Mouse (Mus musculus): ENCODE data around the gene Rpl23a. TPM values are rescaled to one million over a fixed set of nuclear protein-coding genes. Genes with fewer than 3 reads are reported as not detected.

The Rpl23a gene
- polyA plus RNA-seq, 1 experiment from 2014 or later = 930 TPM

DNA sequence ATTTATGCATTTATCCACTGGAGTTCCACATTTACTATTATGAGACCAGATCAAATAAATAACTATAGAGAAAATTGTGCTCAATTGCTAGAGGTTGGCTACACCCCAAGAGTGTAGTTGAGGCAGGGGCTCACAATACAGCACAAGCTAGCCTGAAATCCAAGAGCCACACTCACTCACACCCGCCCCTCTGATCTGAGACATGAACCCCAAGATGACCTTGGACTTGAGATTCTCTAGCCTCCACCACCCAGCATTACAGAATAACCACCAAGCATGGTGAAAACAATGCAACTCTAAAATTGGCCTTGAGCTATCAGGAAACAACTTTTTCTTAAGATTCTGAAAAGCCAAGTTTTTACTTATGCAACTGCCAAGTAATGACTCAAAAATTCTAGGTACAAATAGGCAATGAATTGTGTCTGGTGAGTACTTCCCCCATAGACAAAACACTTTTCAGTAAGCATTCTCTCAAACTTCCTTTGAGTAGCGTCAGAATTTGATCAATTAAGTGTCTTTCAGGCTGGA is 1.5 kb downstream of the Rpl23a start:
- Histone ChIP-seq H3K4me2 (peak overlapping the region; percentile 69), H3K9ac (peak overlapping the region; percentile 90), H3K9me3 (no peaks in the 10 kb centered on the region), H3K27ac (replicated peaks) (no peak overlapping the region), H3K27me3 (no peaks in the 10 kb centered on the region), H3K4me1 (replicated peaks) (peaks cover 60% of the 10 kb centered on the region), H3K4me3 (peak overlapping the region; percentile 75), H3K36me3 (peaks cover 28% of the 10 kb centered on the region)
- no peak for ATAC-seq (ENCODE audit: low read depth)
- WGBS = 43% methylated on average over 2 of the region's 2 CpGs

DNA sequence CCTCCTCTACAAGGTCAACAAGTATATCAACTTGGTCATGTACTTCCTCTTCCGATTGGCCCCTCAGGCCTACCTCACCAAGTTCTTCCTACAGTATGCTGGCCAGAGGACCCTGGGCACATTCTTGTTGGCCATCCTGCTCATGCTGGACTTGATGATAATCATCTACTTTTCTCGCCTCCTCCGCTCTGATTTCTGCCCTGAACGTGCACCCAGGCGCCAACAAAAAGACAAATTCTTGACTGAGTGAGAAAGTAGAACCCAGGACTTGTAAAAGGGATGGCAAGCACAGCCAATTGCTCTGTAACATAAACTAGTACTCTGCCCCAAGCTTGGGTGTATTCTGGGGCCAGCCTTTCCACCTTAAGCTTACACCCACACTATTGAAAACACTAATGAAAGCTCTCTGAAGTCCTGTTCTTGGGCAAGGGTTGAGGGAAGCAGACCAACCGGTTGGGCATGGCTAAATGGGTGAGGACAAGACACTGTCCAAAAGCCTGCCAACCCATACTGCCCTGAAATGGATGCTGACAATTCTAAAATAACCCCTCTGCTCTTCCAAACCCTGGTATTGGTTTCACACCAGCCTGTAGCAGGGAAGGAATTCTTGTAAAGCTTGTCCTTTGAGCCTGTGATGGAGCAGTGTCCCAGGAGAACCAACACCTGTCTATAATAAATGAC is 3.2 kb downstream of the Rpl23a start:
- ATAC-seq (ENCODE audit: low read depth) = no peak
- peak overlapping the region; percentile 78 for H3K4me2 ChIP-seq
- H3K4me3 ChIP-seq = peak overlapping the region; percentile 52; the same call in 1 of the 2 replicates
- no peaks in the 10 kb centered on the region for H3K27me3 ChIP-seq
- peaks cover 70% of the 10 kb centered on the region for H3K4me1 ChIP-seq (replicated peaks)
- no peaks in the 10 kb centered on the region for H3K9me3 ChIP-seq
- 0 out of 2 replicates have a peak overlapping the region, but pooled peaks have one; percentile 31 for H3K9ac ChIP-seq
- 83% methylated on average over 6 of the region's 6 CpGs for WGBS
- peaks cover 28% of the 10 kb centered on the region for H3K36me3 ChIP-seq
- H3K27ac ChIP-seq (replicated peaks) = no peak overlapping the region

DNA sequence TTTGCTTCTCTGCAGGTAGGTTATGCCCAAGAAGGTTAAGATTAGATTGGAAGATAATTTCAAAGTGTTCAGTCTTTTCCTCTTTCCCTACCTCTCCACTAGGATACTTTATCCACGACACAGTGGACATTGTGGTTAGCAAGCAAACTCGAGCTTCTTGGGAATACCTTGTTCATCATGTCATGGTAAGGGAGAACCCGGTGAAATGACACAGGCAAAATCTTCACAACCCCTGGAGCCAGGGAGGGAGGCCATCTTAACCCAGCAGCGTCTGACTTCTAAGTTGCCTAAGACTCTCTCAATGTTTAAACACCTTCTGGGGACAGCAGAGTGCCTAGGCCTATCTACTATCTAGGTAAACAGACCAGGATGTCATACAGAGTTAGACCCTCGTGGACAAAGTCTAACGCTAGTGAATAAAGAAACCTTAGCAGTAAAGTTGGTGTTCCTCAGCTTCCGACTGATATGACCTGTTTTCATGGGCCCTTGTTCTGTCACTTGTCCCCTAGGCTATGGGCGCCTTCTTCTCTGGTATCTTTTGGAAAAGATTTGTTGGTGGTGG is 3.9 kb downstream of the Rpl23a start:
- H3K9me3 ChIP-seq = no peaks in the 10 kb centered on the region
- WGBS = 28% methylated on average over 8 of the region's 8 CpGs
- peak overlapping the region; percentile 52 for H3K4me3 ChIP-seq
- no peaks in the 10 kb centered on the region for H3K27me3 ChIP-seq
- peak overlapping the region; percentile 87 for H3K27ac ChIP-seq (replicated peaks)
- peaks cover 28% of the 10 kb centered on the region for H3K36me3 ChIP-seq
- peak overlapping the region; percentile 79 for H3K9ac ChIP-seq
- peaks cover 70% of the 10 kb centered on the region for H3K4me1 ChIP-seq (replicated peaks)
- H3K4me2 ChIP-seq = peak overlapping the region; percentile 78
- no peak for ATAC-seq (ENCODE audit: low read depth)

DNA sequence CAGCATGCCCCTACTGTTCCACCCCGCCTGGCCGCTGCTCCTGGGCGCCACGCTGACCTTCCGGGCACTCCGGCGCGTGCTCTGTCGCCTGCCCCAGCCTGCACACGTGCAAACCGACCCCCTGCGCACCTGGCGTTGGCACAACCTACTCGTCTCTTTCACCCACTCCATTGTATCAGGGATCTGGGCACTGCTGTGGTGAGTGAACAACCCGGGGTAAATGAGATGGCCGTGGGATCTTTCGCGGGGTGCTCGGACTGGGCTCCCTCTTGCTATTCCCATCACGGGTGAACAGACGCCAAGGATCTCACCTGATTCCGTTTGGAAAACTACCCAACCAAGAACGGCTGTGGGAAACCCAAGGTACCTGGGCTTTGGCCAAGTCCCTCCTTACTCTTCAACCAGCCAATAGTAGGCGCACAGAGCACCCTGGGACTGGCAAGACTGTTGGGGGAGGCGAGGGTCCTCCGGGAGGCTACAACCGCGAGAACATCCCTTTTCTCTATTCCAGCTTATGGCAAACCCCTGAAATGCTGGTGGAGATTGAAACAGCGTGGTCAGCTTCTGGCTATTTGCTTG is 4.4 kb downstream of the Rpl23a start:
- peaks cover 66% of the 10 kb centered on the region for H3K4me1 ChIP-seq (replicated peaks)
- H3K4me2 ChIP-seq = peak overlapping the region; percentile 78
- peak overlapping the region; percentile 87 for H3K27ac ChIP-seq (replicated peaks)
- peaks cover 28% of the 10 kb centered on the region for H3K36me3 ChIP-seq
- no peaks in the 10 kb centered on the region for H3K9me3 ChIP-seq
- peak overlapping the region; percentile 52 for H3K4me3 ChIP-seq
- peak overlapping the region; percentile 79 for H3K9ac ChIP-seq
- H3K27me3 ChIP-seq = no peaks in the 10 kb centered on the region
- WGBS = 2% methylated on average over 29 of the region's 29 CpGs
- ATAC-seq (ENCODE audit: low read depth) = peak; percentile 10; the same call in 1 of the 2 replicates

DNA sequence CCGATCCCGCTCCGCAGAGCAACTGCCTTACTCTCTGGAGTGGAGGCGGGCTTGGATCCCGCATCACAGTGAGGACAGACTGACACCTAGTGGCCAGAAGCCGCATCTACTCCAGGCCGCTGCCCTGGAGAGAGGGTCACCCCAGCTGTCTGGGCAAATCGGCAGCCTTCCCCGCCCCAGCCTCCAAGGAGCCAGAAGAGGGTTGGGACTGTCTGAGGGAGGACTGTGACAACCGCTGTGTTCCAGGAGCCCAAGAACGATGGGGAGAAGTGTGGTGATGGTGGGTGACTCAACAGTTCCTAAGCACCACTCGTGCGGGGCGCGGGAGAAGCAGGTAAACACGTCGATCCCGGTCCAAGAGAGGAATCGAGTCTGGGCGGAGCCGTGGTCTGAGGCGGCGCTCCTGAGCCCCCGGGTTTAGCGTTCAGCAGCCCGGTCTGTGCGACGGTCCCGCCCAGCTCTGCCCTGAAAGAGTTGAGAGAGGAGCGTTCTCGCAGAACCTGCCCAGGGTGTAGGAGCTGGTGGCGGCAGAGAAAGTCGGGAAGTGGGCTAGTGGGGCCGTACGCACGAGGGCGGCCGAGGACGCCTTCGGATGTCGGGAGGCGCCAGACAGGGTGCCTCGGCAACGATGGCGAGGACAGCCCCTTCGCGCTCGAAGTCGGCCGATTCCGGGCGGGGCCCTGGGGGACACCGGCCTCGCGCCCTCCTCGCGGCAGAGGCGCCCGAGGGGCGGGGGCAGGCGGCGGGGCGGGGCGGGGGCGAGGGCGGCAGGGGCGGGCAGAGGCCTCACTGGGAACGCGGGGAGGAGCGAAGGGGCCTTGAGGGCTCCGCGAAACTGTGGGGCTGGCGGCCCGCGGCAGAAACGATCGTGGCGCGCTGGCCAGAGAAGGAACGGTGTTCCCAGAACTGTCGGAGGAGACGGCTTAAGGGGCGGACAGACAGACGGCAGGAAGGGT is 5.2 kb downstream of the Rpl23a start:
- H3K27me3 ChIP-seq = no peaks in the 10 kb centered on the region
- WGBS = under 1% methylated on average over 68 of the region's 84 CpGs
- H3K27ac ChIP-seq (replicated peaks) = peak overlapping the region; percentile 87
- ATAC-seq (ENCODE audit: low read depth) = peak; percentile 91
- peaks cover 28% of the 10 kb centered on the region for H3K36me3 ChIP-seq
- H3K9ac ChIP-seq = peak overlapping the region; percentile 79
- peak overlapping the region; percentile 78 for H3K4me2 ChIP-seq
- peak overlapping the region; percentile 52 for H3K4me3 ChIP-seq
- no peaks in the 10 kb centered on the region for H3K9me3 ChIP-seq
- peaks cover 64% of the 10 kb centered on the region for H3K4me1 ChIP-seq (replicated peaks)

DNA sequence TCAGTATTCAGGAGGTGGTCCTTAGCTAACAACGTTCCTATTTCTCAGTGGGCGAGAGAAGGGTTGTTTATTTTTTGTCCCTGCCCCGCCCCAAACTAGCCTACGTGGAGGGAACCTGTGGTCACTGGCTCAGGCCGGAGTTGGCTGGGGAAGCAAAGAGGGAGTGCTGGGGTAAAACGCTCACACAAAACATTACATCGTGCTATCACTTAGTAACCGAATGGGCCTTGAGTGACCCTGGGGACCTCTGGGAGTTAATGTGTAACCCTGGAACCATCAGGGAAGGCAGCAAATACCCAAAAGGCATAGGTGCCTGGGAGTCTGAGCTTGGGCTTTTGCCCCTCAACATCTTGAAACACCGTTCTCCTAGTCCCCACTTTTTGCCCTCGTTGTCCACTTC is 5.9 kb downstream of the Rpl23a start:
- Histone ChIP-seq H3K4me3 (peak overlapping the region; percentile 52), H3K36me3 (peaks cover 28% of the 10 kb centered on the region), H3K4me2 (peak overlapping the region; percentile 78), H3K9me3 (no peaks in the 10 kb centered on the region), H3K4me1 (replicated peaks) (peaks cover 62% of the 10 kb centered on the region), H3K9ac (peak overlapping the region; percentile 79), H3K27ac (replicated peaks) (peak overlapping the region; percentile 87), H3K27me3 (no peaks in the 10 kb centered on the region)
- ATAC-seq (ENCODE audit: low read depth) = no peak
- under 1% methylated on average over 10 of the region's 10 CpGs for WGBS

DNA sequence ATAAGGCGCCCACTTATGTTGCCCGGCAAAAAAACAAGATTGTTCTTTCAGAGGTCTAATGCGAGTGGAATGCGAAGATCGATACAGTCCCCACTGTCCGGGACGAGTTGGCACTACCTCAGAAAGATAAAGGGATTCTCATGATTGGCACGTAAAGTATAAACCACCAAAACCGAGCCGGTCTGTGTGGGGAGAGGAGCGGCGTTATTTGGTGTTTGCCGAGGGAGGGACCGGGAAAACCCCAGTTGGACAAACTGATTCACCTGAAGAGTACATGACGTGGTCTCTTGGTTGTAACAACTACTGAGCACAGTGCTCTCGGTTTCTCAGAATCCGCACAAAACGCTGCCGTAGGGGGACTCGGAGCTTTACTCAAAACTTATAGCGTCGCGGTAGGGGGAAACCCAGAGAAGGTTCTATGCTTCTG is 6.5 kb downstream of the Rpl23a start:
- no peak for ATAC-seq (ENCODE audit: low read depth)
- Histone ChIP-seq H3K9ac (peak overlapping the region; percentile 79), H3K27me3 (no peaks in the 10 kb centered on the region), H3K36me3 (peaks cover 27% of the 10 kb centered on the region), H3K9me3 (no peaks in the 10 kb centered on the region), H3K4me3 (peak overlapping the region; percentile 52), H3K4me2 (peak overlapping the region; percentile 78), H3K4me1 (replicated peaks) (peaks cover 57% of the 10 kb centered on the region), H3K27ac (replicated peaks) (peak overlapping the region; percentile 50)
- 1% methylated on average over 23 of the region's 23 CpGs for WGBS

DNA sequence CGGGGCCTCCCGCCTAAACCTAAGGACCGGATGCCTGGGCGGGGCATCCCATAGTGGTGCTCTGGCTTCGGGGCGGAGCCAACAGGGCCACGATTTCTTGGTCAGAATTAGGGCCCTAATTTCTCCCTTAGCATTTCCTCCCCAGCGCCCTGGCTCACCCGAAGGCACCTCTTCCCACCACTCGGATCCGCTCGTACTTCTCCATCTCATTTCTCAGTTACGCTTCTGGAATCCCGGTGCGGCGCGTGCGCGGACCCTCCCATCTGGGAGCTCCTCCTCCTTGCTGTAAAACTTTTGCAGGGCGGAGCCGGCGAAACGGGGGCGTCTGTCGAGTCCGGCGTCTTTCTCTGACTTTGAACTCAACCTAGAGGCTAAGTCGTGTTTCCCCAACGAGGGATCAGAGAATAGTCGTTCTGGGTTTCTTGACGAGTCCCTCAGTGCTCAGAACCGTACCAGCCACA is 7.0 kb downstream of the Rpl23a start, which contains the start of the genes Nek8 and Tlcd1:
Gene Nek8, minus strand, starts transcription at position 274 of the 461 bp plus-strand sequence.
Gene Tlcd1, plus strand, starts transcription at position 310 of the 461 bp plus-strand sequence.
- peaks cover 52% of the 10 kb centered on the region for H3K4me1 ChIP-seq (replicated peaks)
- peak within 1 kb of the TSS; percentile 52 for H3K4me3 ChIP-seq
- WGBS = under 1% methylated on average over 32 of the region's 32 CpGs
- H3K36me3 ChIP-seq = peaks cover 22% of the 10 kb centered on the region
- H3K9ac ChIP-seq = peak within 1 kb of the TSS; percentile 79
- no peaks in the 10 kb centered on the region for H3K9me3 ChIP-seq
- H3K27ac ChIP-seq (replicated peaks) = peak within 1 kb of the TSS; percentile 87
- peak within 1 kb of the TSS; percentile 78 for H3K4me2 ChIP-seq
- H3K27me3 ChIP-seq = no peaks in the 10 kb centered on the region
- ATAC-seq (ENCODE audit: low read depth) = peak; percentile 37

DNA sequence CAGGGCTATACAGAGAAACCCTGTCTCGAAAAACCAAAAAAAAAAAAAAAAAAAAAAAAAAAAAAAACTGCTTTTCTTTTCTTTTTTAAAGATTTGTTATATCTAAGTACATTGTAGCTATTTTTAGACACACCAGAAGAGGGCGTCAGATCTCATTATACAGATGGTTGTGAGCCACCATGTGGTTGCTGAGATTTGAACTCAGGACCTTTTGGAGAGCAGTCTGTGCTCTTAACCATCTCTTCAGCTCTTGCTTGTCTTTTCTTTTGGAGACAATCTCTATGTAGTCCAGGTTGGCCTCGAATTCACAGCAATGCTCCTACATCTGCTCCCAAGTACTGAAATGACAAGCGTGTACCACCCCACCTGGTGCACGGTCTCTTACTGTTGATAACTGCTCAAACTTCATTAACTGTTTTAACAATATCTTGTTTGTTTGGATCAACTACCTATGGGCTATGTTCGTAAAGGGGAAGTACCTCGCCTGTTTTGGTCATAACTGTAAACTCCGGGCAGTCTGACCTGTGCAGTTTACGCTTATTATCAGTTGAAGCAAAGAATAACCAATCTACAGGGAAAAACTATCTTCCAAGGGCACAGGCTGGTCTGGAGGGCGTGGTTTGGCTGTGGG is 7.5 kb downstream of the Rpl23a start:
- WGBS = 5% methylated on average over 9 of the region's 10 CpGs
- no peak for ATAC-seq (ENCODE audit: low read depth)
- peak overlapping the region; percentile 79; the same call in 1 of the 2 replicates for H3K9ac ChIP-seq
- peaks cover 17% of the 10 kb centered on the region for H3K36me3 ChIP-seq
- H3K27ac ChIP-seq (replicated peaks) = peak overlapping the region; percentile 50
- H3K4me1 ChIP-seq (replicated peaks) = peaks cover 47% of the 10 kb centered on the region
- peak overlapping the region; percentile 78 for H3K4me2 ChIP-seq
- no peaks in the 10 kb centered on the region for H3K9me3 ChIP-seq
- H3K27me3 ChIP-seq = no peaks in the 10 kb centered on the region
- peak overlapping the region; percentile 52 for H3K4me3 ChIP-seq

DNA sequence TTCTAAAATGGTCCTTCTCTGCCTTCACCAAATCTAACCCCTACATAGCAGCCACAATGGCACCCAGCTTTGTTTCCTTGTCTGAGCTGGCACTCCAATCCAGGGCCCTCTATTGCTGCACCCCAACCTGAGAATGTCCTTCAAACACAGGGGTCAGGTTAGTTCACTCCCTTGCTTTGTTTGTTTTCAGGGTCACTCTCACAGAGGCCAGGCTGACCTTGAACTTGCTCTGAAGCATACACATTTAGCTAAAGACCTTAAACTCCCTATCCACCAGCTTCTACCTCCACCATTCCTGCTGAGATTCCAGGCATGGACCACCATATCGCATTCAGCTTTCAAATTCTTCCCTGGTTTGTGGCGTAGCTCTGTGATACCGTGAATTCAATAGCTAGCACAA is 8.9 kb downstream of the Rpl23a start:
- Histone ChIP-seq H3K4me3 (no peak overlapping the region), H3K4me1 (replicated peaks) (peaks cover 33% of the 10 kb centered on the region), H3K27me3 (no peaks in the 10 kb centered on the region), H3K36me3 (peaks cover 3% of the 10 kb centered on the region), H3K27ac (replicated peaks) (no peak overlapping the region), H3K9ac (no peak overlapping the region), H3K9me3 (no peaks in the 10 kb centered on the region), H3K4me2 (no peak overlapping the region)
- WGBS = 92% methylated on average over 3 of the region's 3 CpGs
- ATAC-seq (ENCODE audit: low read depth) = no peak

Data from neural tube, embryonic 13.5 days (tissue).